Mouse (Mus musculus): ENCODE data around the gene Cenpo. TPM values are rescaled to one million over a fixed set of nuclear protein-coding genes. Genes with fewer than 3 reads are reported as not detected.
A peak's percentile ranks its signal among the peaks of the same experiment; 100 is the strongest.

The Cenpo gene
- polyA plus RNA-seq, 2 experiments = 13.7 to 19.2 TPM

- Histone ChIP-seq H3K27me3 (ENCODE audit: control insufficient read depth, insufficient read depth, low read length) (no peaks in the 10 kb centered on the region), H3K36me3 (ENCODE audit: control insufficient read depth, insufficient read depth, low read length) (peaks cover 61% of the 10 kb centered on the region), H3K4me3 (replicated peaks; ENCODE audit: low read length) (no peak overlapping the region), H3K27ac (replicated peaks; ENCODE audit: low read depth, low read length) (no peak overlapping the region), H3K4me1 (ENCODE audit: control insufficient read depth, insufficient read depth, low read length) (no peaks in the 10 kb centered on the region), H3K4me2 (replicated peaks; ENCODE audit: low read depth, low read length, severe bottlenecking) (no peak overlapping the region), H3K9ac (ENCODE audit: low read depth, low read length, severe bottlenecking) (no peak overlapping the region), H3K9me3 (ENCODE audit: control insufficient read depth, low read length) (no peaks in the 10 kb centered on the region)
- 92% methylated on average over 4 of the region's 4 CpGs for WGBS
- TF ChIP-seq POLR2A (IDR thresholded peaks at IDR 0.05; ENCODE audit: borderline replicate concordance, extremely low read depth, insufficient read depth, insufficient read length) = no peak
- DNase-seq (ENCODE audit: low spot score) (no peak), ATAC-seq (ENCODE audit: low FRiP score, low read depth) (no peak)
Measured at GRCm38 (mm10) chr12:4198702-4199101, 35.4 kb downstream of the Cenpo start.

GRCm38 (mm10) chr12:4194643-4195042 lies 39.5 kb downstream of the Cenpo start:
- H3K27me3 ChIP-seq (ENCODE audit: control insufficient read depth, insufficient read depth, low read length) = no peaks in the 10 kb centered on the region
- no peak for ATAC-seq (ENCODE audit: low FRiP score, low read depth)
- no peak for TF ChIP-seq POLR2A (IDR thresholded peaks at IDR 0.05; ENCODE audit: borderline replicate concordance, extremely low read depth, insufficient read depth, insufficient read length)
- peaks cover 17% of the 10 kb centered on the region for H3K4me1 ChIP-seq (ENCODE audit: control insufficient read depth, insufficient read depth, low read length)
- DNase-seq (ENCODE audit: low spot score) = no peak
- 92% methylated on average over 14 of the region's 14 CpGs for WGBS
- H3K9me3 ChIP-seq (ENCODE audit: control insufficient read depth, low read length) = no peaks in the 10 kb centered on the region
- peaks cover 29% of the 10 kb centered on the region for H3K36me3 ChIP-seq (ENCODE audit: control insufficient read depth, insufficient read depth, low read length)
- H3K27ac ChIP-seq (replicated peaks; ENCODE audit: low read depth, low read length) = no peak overlapping the region
- no peak overlapping the region for H3K4me3 ChIP-seq (replicated peaks; ENCODE audit: low read length)
- no peak overlapping the region for H3K4me2 ChIP-seq (replicated peaks; ENCODE audit: low read depth, low read length, severe bottlenecking)
- H3K9ac ChIP-seq (ENCODE audit: low read depth, low read length, severe bottlenecking) = no peak overlapping the region

- no peaks in the 10 kb centered on the region for H3K27me3 ChIP-seq (ENCODE audit: control insufficient read depth, insufficient read depth, low read length)
- peak; percentile 29 for DNase-seq (ENCODE audit: low spot score)
Measured at GRCm38 (mm10) chr12:4193025-4193740, 40.9 kb downstream of the Cenpo start.

GRCm38 (mm10) chr12:4192514-4192913 lies 41.6 kb downstream of the Cenpo start:
- Histone ChIP-seq H3K9ac (ENCODE audit: low read depth, low read length, severe bottlenecking) (no peak overlapping the region), H3K9me3 (ENCODE audit: control insufficient read depth, low read length) (no peaks in the 10 kb centered on the region), H3K4me3 (replicated peaks; ENCODE audit: low read length) (no peak overlapping the region), H3K4me2 (replicated peaks; ENCODE audit: low read depth, low read length, severe bottlenecking) (no peak overlapping the region), H3K4me1 (ENCODE audit: control insufficient read depth, insufficient read depth, low read length) (peaks cover 17% of the 10 kb centered on the region), H3K27ac (replicated peaks; ENCODE audit: low read depth, low read length) (peak overlapping the region; percentile 55; the same call in 1 of the 2 replicates), H3K27me3 (ENCODE audit: control insufficient read depth, insufficient read depth, low read length) (no peaks in the 10 kb centered on the region), H3K36me3 (ENCODE audit: control insufficient read depth, insufficient read depth, low read length) (peaks cover 10% of the 10 kb centered on the region)
- ATAC-seq (ENCODE audit: low FRiP score, low read depth) (no peak), DNase-seq (ENCODE audit: low spot score) (no peak)
- TF ChIP-seq POLR2A (IDR thresholded peaks at IDR 0.05; ENCODE audit: borderline replicate concordance, extremely low read depth, insufficient read depth, insufficient read length) = no peak
- WGBS = 45% methylated on average over 6 of the region's 6 CpGs

More at GRCm38 (mm10) chr12:4193025-4193740, 40.9 kb downstream of the Cenpo start:
- Histone ChIP-seq H3K4me1 (ENCODE audit: control insufficient read depth, insufficient read depth, low read length) (peaks cover 17% of the 10 kb centered on the region), H3K36me3 (ENCODE audit: control insufficient read depth, insufficient read depth, low read length) (peaks cover 15% of the 10 kb centered on the region), H3K4me2 (replicated peaks; ENCODE audit: low read depth, low read length, severe bottlenecking) (no peak overlapping the region), H3K9me3 (ENCODE audit: control insufficient read depth, low read length) (no peaks in the 10 kb centered on the region), H3K27ac (replicated peaks; ENCODE audit: low read depth, low read length) (peak overlapping the region; percentile 43; the same call in 1 of the 2 replicates), H3K9ac (ENCODE audit: low read depth, low read length, severe bottlenecking) (no peak overlapping the region), H3K4me3 (replicated peaks; ENCODE audit: low read length) (no peak overlapping the region)
- peak; percentile 24; the same call in 1 of the 2 replicates for ATAC-seq (ENCODE audit: low FRiP score, low read depth)
- TF ChIP-seq POLR2A (IDR thresholded peaks at IDR 0.05; ENCODE audit: borderline replicate concordance, extremely low read depth, insufficient read depth, insufficient read length) = no peak
- WGBS = 15% methylated on average over 10 of the region's 10 CpGs

- H3K9ac ChIP-seq (ENCODE audit: low read depth, low read length, severe bottlenecking) = no peak overlapping the region
- H3K36me3 ChIP-seq (ENCODE audit: control insufficient read depth, insufficient read depth, low read length) = peaks cover 8% of the 10 kb centered on the region
- no peak for TF ChIP-seq POLR2A (IDR thresholded peaks at IDR 0.05; ENCODE audit: borderline replicate concordance, extremely low read depth, insufficient read depth, insufficient read length)
- H3K27me3 ChIP-seq (ENCODE audit: control insufficient read depth, insufficient read depth, low read length) = no peaks in the 10 kb centered on the region
- DNase-seq (ENCODE audit: low spot score) = no peak
- ATAC-seq (ENCODE audit: low FRiP score, low read depth) = no peak
- H3K9me3 ChIP-seq (ENCODE audit: control insufficient read depth, low read length) = no peaks in the 10 kb centered on the region
- 36% methylated on average over 5 of the region's 5 CpGs for WGBS
- H3K4me2 ChIP-seq (replicated peaks; ENCODE audit: low read depth, low read length, severe bottlenecking) = no peak overlapping the region
- no peak overlapping the region for H3K27ac ChIP-seq (replicated peaks; ENCODE audit: low read depth, low read length)
- H3K4me1 ChIP-seq (ENCODE audit: control insufficient read depth, insufficient read depth, low read length) = peaks cover 17% of the 10 kb centered on the region
- H3K4me3 ChIP-seq (replicated peaks; ENCODE audit: low read length) = no peak overlapping the region
Measured at GRCm38 (mm10) chr12:4189060-4189447, 45.0 kb downstream of the Cenpo start.

All from limb, embryonic 14.5 days (tissue).